Mouse (Mus musculus): ENCODE results near the gene Abi3bp.

- TF ChIP-seq MAZ (IDR thresholded peaks at IDR 0.05; ENCODE audit: low read depth, low read length) (no peak), POLR2AphosphoS5 (IDR thresholded peaks at IDR 0.05; ENCODE audit: borderline replicate concordance, low read depth, low read length) (no peak), CTCF (IDR thresholded peaks at IDR 0.05 in 2 of 3, conservative IDR thresholded peaks at IDR 0.05 in 1 of 3; ENCODE audit: control insufficient read depth in 1 of 3, insufficient read depth in 1 of 3, low read depth in 2 of 3, low read length in 3 of 3, poor library complexity in 1 of 3, severe bottlenecking in 1 of 3) (no peak), NRF1 (IDR thresholded peaks at IDR 0.05; ENCODE audit: insufficient read depth, low read depth, low read length, poor library complexity, severe bottlenecking) (no peak), TAL1 (IDR thresholded peaks at IDR 0.05; ENCODE audit: low read length) (no peak), ZMIZ1 (IDR thresholded peaks at IDR 0.05; ENCODE audit: low read depth, low read length) (no peak), RCOR1 (IDR thresholded peaks at IDR 0.05; ENCODE audit: low read depth, low read length) (no peak), EP300 (IDR thresholded peaks at IDR 0.05; ENCODE audit: low read depth in 1 of 2, low read length in 2 of 2) (no peak), CHD1 (IDR thresholded peaks at IDR 0.05; ENCODE audit: low read depth, low read length) (no peak), SMC3 (IDR thresholded peaks at IDR 0.05; ENCODE audit: low read depth, low read length) (no peak), POLR2AphosphoS2 (IDR thresholded peaks at IDR 0.05; ENCODE audit: low read length) (no peak), ELF1 (IDR thresholded peaks at IDR 0.05; ENCODE audit: low read depth, low read length) (no peak), TCF12 (IDR thresholded peaks at IDR 0.05; ENCODE audit: low read depth, low read length) (no peak)
Observed at GRCm38 (mm10) chr16:56690715-56691114, 213.0 kb downstream of the Abi3bp start.
